Mouse (Mus musculus): Measurements from ENCODE around the gene Tmem232.

- no peak for TF ChIP-seq MYC (IDR thresholded peaks at IDR 0.05; ENCODE audit: low read depth, low read length)
- no peak for TF ChIP-seq EP300 (IDR thresholded peaks at IDR 0.05; ENCODE audit: low read length)
Measured at GRCm38 (mm10) chr17:65571466-65571865, 30.9 kb upstream of the Tmem232 start.

Measured in CH12.LX (cell line).